Mouse (Mus musculus) cortical plate, adult 2 months (tissue): ENCODE measurements around the gene Msh5. TPM values are rescaled to one million over a fixed set of nuclear protein-coding genes. Genes with fewer than 3 reads are reported as not detected.
"Not testable (repeated sequence)": the region's sequence is repeated elsewhere in the genome, so short reads cannot be mapped to it uniquely, and the experiment has no call there.

Source experiments
- H3K27ac ChIP-seq: fragments of 200-500 bp; 2 replicates; pipeline ENCODE4 v1.5.1; 2012; ENCODE audit warnings: low read length, control low read depth, inconsistent platforms; ENCODE audit not compliant: insufficient read depth
- H3K4me1 ChIP-seq: fragments of 200-500 bp; 2 replicates; pipeline ENCODE4 v1.6.1; 2011; ENCODE audit warnings: low read length; ENCODE audit not compliant: control insufficient read depth, insufficient read depth
- H3K4me3 ChIP-seq: fragments of 200-500 bp; 2 replicates; pipeline ENCODE4 v1.5.1; 2011; ENCODE audit warnings: mild to moderate bottlenecking, low read length, control low read depth; ENCODE audit not compliant: insufficient read depth
- CTCF ChIP-seq: fragments of 200-500 bp; IDR thresholded peaks from 2 replicates; pipeline ENCODE4 v1.5.1; 2011; ENCODE audit warnings: mild to moderate bottlenecking, control low read depth, low read length; ENCODE audit not compliant: insufficient read depth; ENCODE audit errors: extremely low read depth
- POLR2A ChIP-seq: fragments of 200-500 bp; IDR thresholded peaks from 2 replicates; pipeline ENCODE4 v1.6.1; 2011; ENCODE audit warnings: mild to moderate bottlenecking, low read length, control low read depth; ENCODE audit not compliant: insufficient read depth; ENCODE audit errors: extremely low read depth
- polyA plus RNA-seq: library from polyadenylated mRNA; depleted of rRNA; stranded (reverse); fragments of >200 nt; gene quantifications from 2 replicates; pipeline ENCODE4 v1.2.3, GENCODE M21; 2012

Gene Msh5
- polyA plus RNA-seq, 1 experiment, result 0.58 TPM

DNA sequence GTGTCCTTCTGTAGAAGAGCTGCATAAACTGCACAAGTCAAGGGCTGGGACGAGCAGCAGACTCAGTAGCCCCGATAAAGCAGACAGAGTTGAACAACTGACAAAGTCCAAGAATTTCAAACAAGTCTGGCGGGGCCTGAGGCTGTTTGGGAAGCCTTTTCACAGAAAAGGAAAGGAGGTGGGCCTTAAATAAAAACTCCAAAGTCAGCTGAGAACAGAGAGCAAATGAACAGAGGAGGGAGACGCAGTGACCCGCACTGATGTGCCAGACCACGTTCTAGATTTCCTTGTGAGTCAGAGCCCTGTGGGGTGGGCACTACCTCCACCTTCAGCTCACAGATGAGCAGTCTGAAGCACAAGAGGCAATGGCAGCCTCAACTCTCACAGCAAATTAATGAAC is 11.6 kb downstream of the Msh5 start:
- H3K4me3 ChIP-seq, result no peak overlapping the region
- H3K4me1 ChIP-seq, result no peaks in the 10 kb centered on the region; the same call in 1 of the 2 replicates
- no peak for TF ChIP-seq CTCF
- no peak for TF ChIP-seq POLR2A
- H3K27ac ChIP-seq, result no peak overlapping the region

- not testable (repeated sequence) for H3K27ac ChIP-seq, H3K4me1 ChIP-seq, H3K4me3 ChIP-seq
Observed at GRCm38 (mm10) chr17:35033703-35034102, 12.8 kb downstream of the Msh5 start.

GRCm38 (mm10) chr17:35032323-35032870 is 14.1 kb downstream of the Msh5 start:
- Histone ChIP-seq H3K4me1 (no peaks in the 10 kb centered on the region; the same call in 1 of the 2 replicates), H3K27ac (no peak overlapping the region), H3K4me3 (no peak overlapping the region)
- TF ChIP-seq CTCF (no peak), POLR2A (no peak)

DNA sequence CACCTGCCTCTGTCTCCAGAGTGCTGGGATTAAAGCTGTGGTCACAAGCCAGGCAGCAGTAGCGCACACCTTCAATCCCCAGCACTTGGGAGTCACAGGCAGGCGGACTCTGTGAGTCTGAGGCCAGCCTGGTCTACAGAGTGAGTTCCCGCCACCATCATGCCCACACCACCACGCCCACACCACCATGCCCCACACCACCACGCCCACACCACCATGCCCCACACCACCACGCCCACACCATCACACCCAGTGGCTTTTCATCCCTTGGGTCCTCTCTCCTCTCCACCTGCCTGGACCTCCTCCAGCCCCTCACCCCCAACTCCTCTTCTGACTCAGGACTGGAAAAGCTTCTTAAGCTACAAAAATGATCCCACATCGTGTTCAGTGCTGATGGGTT is 14.7 kb downstream of the Msh5 start:
- Histone ChIP-seq H3K4me1 (no peaks in the 10 kb centered on the region; the same call in 1 of the 2 replicates), H3K4me3 (no peak overlapping the region), H3K27ac (no peak overlapping the region)
- TF ChIP-seq POLR2A, result no peak
- TF ChIP-seq CTCF, result no peak

DNA sequence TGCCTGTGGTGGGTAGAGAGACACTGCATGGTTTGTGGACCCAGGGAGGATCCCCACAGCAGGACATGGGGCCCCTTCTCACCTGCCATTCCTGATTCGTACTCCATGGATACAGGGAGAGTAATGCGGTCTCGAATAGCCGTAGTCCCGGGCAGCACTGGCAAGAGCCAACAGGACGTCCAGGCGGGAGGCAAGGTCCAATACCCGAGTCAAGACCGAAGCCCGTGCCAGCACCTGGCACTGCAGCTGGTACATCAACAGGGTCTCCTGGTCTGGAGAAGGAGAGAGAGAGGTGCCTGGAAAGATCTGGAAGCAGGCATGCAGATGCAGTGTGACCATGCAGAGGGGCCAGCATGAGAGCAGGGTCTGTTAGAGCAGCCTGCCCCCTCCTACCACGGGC is 15.3 kb downstream of the Msh5 start:
- Histone ChIP-seq H3K27ac (no peak overlapping the region), H3K4me3 (no peak overlapping the region), H3K4me1 (no peaks in the 10 kb centered on the region; the same call in 1 of the 2 replicates)
- TF ChIP-seq POLR2A (no peak), CTCF (no peak)

- peak; percentile 50 for TF ChIP-seq CTCF
- TF ChIP-seq POLR2A, result no peak
- Histone ChIP-seq H3K4me3 (no peak overlapping the region), H3K4me1 (no peaks in the 10 kb centered on the region; the same call in 1 of the 2 replicates), H3K27ac (no peak overlapping the region)
Observed at GRCm38 (mm10) chr17:35029691-35030532, 16.6 kb downstream of the Msh5 start.

DNA sequence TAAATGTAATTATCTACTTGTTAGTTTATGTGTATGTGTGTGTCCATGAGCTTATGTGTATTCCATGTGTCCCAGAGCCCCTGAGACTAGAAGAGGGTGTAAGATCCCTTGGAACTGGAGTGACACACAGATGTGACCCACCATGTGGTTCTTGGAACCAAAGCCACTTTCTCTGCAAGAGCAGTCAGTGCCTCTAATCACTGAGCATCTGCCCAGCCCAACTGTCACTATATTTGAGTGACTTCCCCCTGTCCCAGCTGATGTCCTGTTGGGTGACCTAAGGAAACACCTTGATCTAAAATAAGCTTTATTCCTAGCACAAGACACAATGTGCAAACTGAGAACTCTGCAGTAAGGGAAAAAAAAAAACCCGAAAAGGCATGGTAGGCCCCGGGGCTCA is 18.2 kb downstream of the Msh5 start:
- Histone ChIP-seq H3K4me3 (no peak overlapping the region), H3K27ac (no peak overlapping the region), H3K4me1 (no peaks in the 10 kb centered on the region; the same call in 1 of the 2 replicates)
- TF ChIP-seq POLR2A, result no peak

DNA sequence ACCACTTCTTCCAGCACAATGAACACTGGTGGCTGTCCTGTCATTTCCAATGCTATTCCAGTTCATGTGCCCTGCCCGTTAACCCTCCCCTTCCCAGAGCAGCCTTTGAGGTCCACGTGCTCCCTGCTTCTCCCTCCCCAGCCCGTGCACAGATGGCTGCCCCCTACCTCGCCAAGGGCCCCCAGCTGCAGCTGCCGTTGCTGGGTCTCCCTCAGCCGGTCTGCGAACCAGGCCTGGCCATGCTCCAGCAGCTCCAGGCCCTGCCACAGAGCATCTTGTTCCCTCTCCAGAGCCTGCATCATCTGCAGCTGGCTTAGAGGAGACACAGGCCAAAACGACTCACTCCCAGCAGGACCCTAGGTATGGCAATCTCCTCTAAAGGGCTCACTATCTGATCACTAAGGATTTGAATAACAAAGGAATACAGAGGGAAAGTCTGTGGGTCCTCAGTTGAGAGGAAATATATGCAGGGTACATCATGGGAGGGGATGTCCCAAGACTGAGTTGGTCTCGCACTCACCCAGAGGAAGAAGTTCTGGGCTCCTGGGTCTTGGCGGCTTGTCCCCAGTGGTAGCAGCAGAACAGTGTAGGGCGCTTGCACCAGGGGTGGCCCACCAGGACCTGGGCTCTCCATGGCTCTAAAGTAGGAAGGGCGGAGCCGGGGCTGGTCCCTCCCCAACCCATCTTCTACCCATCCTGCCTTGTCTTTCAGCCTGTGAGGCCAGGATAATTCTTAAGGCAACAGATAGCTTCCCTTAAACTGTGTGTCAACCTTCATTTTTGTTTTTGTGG is 19.1 kb downstream of the Msh5 start, which contains the start of gene Sapcd1:
Gene Sapcd1, minus strand, starts transcription at position 740 of the 792 bp plus-strand sequence.
- no peak for TF ChIP-seq POLR2A
- no peak for TF ChIP-seq CTCF
- H3K27ac ChIP-seq, result no peak within 1 kb of the TSS

GRCm38 (mm10) chr17:35026206-35026605 is 20.3 kb downstream of the Msh5 start:
- Histone ChIP-seq H3K27ac (no peak overlapping the region), H3K4me1 (no peaks in the 10 kb centered on the region; the same call in 1 of the 2 replicates), H3K4me3 (no peak overlapping the region)
- TF ChIP-seq POLR2A, result no peak
- TF ChIP-seq CTCF, result no peak

More for the DNA sequence above, 19.1 kb downstream of the Msh5 start, which contains the start of gene Sapcd1:
- no peaks in the 10 kb centered on the region; the same call in 1 of the 2 replicates for H3K4me1 ChIP-seq
- H3K4me3 ChIP-seq, result no peak within 1 kb of the TSS
